Mouse (Mus musculus) MN1 (cell line): ENCODE measurements around the gene Gfod1.
A peak's percentile ranks its signal among the peaks of the same experiment; 100 is the strongest.

Experiments
- DNase-seq: peaks from one replicate; pipeline ENCODE4 v3.0.0-alpha.2; 2016; ENCODE audit warnings: low spot score

The Gfod1 gene

DNA sequence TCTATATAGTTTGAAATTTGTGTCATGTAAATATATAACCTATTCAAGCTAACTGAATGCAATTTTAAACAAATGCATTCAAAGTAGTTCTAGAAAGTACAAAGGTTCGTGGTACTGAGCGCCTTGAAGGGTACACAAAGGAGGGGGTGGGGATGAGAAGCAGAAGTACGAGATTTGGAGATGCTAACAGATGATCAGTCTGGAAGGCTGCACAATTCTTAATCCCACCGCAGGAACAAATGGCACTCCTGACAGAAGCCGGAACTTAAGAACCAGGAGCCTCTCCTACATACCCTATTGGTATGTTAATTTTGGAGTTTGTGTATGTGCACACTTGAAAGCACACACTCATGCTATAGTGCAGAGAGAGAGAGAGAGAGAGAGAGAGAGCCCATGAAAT is 4.8 kb downstream of the Gfod1 start:
- no peak for DNase-seq

- peak; percentile 11 for DNase-seq
Observed at GRCm38 (mm10) chr13:43297526-43297925, 6.4 kb downstream of the Gfod1 start.

DNA sequence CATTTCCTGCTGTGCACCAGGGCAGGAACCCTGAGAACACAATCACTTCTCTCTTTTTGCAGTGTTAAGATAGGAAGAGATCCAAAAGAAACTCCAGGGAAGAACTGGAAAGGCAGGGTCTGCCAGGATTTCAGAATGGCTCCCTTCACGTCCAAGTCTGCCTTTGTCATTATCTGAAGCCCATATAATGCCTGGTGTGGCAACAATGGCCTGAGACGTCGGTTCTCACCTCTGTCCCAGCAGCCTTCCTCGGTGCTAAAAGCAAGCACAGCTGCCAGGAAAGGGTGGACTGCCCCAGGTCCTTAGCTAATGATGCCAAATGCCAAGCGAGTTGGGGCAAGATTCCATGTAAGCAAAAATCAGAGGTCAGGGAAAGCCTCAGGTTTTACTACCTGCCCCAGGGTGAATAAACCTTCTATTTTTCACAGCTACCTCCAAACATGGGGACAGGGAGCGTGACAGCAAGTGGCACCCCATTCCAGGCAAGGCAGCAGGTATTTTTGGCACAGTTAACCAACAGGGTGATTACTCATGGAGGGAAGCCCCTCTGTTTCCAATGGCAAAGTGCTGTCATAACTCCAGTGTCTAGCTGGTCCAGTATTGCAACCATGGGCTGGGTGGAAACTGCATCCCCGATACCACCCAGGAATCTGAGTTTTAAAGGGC is 7.7 kb downstream of the Gfod1 start:
- DNase-seq, result no peak

DNA sequence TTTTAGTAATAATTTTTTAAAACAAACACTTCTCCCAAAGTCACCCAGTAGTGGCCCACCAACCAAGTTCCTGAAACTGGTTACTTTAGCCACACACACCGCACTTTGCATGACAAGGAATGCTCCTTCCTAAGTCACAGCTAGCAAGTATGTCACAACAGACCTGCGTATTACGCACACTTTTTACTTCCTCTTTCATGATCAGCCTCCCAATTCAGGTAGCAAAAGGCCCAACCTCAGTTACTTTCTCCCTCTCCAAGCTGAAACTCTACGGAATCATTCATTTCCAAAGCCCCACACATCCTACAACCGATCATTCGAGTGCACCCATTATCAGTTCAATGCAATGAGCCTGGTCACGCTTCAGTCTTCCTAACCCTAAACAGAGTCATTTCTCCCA is 8.3 kb downstream of the Gfod1 start:
- DNase-seq, result no peak

DNA sequence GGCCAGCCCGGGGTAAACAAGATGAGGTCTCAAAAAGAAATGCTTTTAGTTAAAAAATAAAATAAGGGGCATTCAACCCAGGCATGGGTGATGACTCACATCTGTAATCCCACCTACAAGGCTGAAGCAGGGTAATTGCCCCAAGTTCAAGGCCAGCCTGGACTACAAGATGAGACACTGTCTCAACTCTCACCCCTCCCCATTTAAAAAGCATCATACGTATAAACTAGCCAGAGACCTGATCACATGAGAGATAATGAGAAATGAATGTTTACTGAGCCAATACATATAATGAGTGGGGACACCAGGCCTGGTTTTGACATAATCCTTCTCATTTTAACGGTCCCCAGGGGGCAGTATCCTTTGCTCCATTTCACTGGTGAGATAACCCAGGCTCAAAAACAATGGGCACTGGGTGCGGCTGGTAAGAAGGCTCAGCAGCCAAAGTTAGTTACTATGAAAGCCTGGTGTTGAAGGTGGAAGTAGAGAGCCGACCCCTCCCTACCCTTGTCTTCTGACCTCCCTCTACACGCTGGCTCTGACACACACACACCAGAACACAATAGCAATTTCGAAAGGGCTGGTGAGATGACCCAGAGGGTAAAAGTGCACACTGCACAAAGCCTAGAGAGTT is 8.9 kb downstream of the Gfod1 start:
- peak; percentile 36 for DNase-seq

GRCm38 (mm10) chr13:43292892-43293291 is 11.1 kb downstream of the Gfod1 start:
- no peak for DNase-seq

- DNase-seq, result no peak
Observed at GRCm38 (mm10) chr13:43289076-43289475, 14.9 kb downstream of the Gfod1 start.

DNA sequence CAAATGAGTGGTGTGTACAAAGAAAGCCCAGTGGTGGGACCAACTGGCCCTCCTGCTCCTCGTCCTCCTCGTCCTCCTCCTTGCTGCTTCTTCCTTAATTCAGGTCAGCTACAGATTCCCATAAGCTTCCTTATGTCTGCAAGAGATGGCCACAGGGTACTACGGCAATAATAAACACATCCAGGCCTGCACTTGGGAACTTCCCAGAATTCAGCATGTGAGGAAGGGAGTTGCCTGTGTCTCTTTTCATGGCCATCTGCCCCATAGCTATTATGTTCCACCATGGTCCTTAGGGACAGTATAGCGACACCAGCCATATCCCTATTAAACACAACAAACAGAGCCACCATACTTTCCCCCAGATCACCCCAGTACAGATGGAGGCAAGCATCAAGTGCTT is 15.5 kb downstream of the Gfod1 start:
- no peak for DNase-seq

DNA sequence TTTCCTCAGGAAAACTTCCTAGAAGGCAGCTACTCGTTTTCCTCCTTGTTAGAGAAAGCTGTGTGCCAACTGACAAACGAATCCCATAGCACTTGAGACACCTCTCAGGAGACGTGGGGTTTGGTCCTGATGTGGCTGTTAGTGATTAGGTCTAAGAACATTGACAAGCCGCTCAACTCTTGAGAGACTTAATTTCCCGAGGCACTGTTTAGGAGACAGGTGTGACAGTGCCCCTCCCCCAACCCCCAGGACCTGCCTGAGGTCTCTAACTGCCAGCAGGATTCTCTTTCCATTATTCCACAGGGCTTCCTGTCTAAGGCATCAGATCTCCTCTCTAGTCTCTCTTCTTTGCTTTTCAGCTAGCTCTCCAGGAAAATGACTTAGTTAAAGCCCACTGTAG is 15.9 kb downstream of the Gfod1 start:
- DNase-seq, result no peak

GRCm38 (mm10) chr13:43286836-43287235 is 17.1 kb downstream of the Gfod1 start:
- DNase-seq, result no peak

GRCm38 (mm10) chr13:43284711-43285151 is 19.2 kb downstream of the Gfod1 start:
- no peak for DNase-seq

DNA sequence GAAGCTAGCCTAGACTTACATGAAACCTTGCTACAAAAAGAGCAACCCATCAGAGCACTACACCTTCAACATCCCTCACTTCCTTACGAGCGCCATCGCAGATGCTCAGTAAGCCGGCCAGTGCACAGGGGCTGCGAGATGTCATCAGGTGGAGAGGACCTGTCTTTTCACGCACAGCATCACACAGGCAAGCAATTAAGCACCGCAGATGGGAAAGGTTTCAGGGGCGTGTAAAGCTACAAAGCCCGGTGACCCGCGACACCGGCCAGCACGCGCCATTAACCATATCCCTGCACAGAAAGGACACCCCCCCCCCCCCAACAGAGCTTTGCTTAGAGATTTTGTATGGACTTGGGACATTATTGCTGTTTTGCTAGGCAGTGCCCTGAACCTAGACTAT is 30.1 kb downstream of the Gfod1 start:
- DNase-seq, result no peak

DNA sequence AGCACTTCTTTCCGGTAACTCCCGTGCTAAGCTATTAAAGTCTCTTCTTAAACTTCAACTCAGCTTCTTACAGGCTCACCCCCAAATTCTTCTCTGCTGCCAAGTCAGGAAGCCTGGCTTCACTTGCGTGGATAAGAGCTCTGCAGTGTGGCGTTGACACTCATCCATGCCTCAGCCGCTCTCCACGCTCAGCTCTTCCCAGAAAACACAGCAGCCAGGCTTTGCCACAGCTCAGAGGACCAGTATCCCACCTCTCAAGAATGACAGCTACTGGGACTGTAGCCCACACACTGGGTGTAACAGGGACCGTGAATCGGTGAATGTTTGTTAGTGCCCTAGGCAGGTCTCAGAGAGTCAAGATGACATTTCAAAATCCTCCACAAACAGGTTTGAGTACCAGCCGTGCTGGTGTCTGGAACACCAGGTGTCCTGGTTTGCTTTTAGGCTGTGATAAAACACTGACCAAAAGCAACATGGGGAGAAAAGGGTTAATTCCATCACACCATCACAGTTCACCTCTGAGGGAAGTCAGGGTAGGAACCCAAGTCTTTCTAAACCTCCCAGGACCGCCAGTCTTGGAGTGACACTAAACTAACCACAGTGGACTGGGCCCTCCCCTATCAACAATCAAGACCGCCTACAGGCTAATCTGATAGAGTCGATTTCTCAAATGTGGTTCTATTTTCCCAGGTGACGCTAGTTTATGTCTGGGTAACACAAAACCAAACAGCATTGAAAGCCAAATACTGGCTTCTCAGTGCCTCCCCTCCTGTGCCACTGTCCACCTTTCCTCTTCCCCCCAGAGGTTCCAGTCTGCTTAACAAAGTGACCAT is 31.5 kb downstream of the Gfod1 start:
- DNase-seq, result no peak

DNA sequence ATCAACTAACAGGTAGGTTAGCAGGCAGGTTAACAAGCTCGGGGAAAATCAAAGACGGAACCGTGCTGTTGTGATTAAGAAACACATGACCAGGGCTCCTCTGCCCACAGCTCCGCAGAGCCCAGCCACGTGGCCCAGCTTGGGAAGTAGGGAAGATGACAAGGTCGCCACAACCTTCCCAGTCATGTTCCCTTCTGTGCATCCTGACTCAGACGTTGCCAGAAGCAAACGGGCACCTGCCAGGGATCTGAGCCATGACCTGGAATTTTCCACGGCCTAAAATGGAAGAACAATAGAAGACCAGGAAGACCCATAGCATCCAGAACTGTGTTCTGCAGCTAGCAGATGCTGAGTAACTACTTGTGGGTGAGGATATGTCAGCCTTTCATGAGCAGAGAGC is 32.5 kb downstream of the Gfod1 start:
- DNase-seq, result no peak

DNA sequence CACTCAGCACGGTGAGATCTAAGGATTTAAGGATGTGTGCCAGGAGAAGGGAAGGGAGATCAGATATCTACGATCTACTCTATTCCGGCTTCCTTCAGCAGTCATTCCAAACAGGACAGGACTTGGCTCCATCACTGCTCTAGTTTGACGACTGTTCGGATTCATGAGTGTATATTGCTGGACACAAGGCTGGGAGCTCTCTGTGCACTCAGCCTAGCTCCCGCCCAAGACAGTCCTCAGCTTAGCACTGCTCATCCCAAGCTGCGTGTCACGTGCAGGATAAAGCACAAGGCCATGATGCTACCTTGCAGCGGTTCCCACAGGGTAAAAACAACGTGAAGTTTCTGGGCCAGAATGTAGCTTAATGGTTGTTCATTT is 33.8 kb downstream of the Gfod1 start:
- DNase-seq, result no peak

DNA sequence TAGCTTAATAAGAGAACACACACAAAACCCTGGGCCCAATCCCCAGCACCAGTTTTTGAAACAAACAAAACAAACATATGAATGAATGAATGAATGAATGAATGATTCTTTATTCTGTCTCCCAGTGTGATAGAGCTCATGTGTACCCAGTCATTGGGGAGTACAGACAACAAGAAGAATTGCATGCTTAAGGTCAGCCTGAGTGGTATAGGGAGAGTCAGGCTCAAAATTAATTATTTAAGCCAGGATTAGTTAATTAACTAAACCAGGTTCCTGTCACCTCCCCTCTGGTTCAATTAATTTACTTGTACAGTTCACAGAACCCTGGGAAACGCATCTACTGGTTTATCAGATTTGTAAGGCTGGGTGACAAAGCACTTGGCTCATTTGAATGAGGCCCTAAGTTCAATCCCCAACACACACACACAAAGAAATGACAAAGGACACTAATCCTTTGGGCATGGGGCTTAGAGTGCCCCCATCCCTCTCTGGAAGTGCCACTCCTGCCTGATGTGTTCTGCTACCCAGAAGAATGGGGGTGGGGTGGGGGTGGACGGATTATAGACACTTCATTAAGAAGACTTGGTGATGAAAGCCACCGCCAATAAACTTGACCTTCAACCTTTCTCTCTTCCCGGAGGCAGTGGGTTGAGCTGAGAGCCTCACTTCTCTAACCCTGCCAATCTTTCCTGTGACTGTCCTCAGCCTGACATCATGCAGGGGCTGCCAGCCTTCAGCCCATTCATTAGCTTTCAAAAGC is 34.3 kb downstream of the Gfod1 start:
- DNase-seq, result peak; percentile 61

- DNase-seq, result no peak
Observed at GRCm38 (mm10) chr13:43268539-43269327, 35.2 kb downstream of the Gfod1 start.

DNA sequence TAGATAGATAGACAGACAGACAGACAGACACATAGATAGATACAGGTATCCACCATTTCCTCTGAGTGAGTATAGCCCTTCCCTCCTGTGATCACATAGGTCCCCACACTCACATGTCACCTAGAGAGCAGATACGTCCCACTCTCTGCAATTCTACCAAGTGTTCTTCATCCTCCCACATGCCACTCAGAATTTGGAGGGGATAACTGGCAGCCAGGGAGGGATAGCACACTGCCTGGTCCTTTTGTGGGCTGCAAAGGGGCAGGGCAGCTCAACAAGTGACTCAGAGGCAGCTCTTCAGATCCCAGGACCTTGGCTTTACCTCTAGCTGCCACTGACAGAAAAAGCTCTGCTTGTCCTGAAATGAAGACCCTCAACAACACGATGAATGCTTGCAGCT is 36.1 kb downstream of the Gfod1 start:
- no peak for DNase-seq

DNA sequence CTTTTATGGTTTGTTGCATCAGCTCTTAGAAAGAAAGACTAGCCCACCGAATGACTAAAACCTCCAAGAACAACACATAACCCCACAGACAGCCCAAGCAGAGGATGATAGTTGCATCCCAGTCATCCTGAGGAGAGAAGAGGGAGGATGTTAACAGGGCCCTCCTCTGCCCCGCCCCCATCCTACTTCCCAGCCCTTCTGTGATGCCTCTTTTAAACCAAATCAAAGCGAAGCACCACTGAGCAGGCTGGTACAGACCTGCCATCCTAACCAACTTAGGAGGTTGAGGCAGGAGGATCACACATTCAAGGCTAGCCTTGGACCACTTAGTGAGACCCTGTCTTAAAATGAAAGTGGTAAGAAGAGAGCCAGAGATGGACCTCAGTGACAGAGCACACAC is 36.8 kb downstream of the Gfod1 start:
- no peak for DNase-seq

DNA sequence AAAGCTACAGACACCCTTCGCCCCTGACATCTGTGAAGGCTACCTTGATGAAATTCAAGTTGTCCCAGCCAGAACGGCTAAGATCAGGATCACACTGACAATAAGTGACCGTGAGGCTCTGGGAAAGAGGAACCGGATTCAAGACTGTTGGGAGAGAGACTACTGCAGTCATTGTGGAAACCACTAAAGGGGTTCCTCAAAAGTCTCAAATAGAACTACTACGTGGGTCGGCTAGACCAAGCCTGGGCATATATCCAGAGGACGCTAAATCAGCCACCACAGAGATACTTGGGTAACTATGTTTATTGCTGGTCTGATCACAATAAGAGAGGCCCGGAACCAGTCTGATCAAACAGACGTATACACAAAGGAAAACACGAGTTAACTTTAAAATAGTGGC is 37.6 kb downstream of the Gfod1 start:
- DNase-seq, result no peak

DNA sequence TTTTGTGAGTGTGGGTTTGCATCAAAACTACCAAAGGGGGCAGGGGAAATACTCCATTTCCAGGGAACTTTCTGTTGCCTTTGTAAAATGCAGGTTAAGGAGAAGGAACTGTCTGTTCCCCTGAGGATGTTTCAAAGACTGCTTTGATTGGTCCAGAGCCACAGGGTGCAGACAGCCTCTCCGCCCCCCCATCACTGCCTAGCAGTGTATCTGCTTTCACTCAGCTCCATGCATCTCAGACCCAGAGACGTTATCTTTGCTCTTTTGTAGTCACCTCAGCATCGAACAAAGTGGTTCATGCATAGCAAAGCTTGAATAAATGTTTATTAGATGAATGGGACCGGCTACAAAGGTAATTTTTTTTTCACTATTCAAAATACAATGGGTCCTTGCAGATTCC is 38.9 kb downstream of the Gfod1 start:
- no peak for DNase-seq

GRCm38 (mm10) chr13:43263646-43264045 is 40.3 kb downstream of the Gfod1 start:
- DNase-seq, result no peak
